Mouse (Mus musculus) left cerebral cortex, postnatal 25 days (tissue): Measurements from ENCODE around the gene Cebpe. TPM values are rescaled to one million over a fixed set of nuclear protein-coding genes. Genes with fewer than 3 reads are reported as not detected.

Experiments
- DNase-seq, 2 experiments: peaks; one replicate each; pipeline ENCODE4 v3.0.0; 2022; ENCODE audit warnings: low spot score in 2 of 2, mixed read lengths in 1 of 2
- intact Hi-C: fragments of 180-260 bp; cut with DNase I; formaldehyde crosslinking; loops from one replicate; pipeline ENCODE4 v1.15.1; 2025
- total RNA-seq, 2 experiments: library from RNA; stranded (reverse); gene quantifications; 2 replicates each; pipeline ENCODE4 v1.2.3; 2021

Cebpe gene
- total RNA-seq, 2 experiments from 2014 or later = not detected

DNA sequence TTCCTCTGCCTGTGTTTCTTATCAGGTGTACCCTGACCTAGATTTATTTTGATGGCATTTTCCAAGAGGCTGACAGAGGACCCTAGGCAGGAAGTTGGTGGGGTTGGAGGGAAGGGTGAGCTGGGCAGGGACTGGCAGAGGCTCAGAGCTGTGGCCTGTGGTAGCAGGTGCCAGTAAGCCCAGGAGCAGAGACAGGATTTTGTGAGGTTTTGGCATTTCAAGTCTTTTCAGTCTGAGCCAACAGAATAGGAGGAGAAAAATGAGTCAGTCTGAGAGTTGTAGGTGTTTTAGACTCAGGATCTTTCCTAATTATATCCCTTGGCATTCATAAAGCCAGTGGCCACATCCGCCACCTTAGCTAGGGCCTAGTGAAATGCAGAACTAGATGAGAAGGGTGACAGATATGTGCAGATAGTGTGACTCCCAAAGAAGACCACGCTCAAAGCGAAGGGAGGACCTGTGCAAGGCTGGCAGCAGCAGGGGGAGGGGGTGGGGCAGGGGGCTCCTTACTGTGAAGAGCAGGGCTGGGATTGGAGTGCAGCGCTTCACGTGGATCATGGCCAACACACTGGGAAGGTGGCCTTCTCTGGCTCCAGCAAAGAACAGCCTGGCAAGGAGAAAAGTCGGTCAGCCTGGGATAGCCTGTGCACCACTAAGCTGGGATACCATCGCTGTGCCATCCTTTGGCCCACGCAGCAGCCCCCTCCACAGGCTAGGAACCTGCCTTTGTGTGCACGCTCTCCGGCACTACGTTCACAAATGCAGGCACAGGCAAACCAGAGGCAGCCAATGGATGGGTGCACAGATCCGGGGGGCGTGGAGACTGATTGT lies 17.1 kb upstream of the Cebpe start:
- intact Hi-C loops = loop anchor here (2.0 kb wide), 1 partner anchor 52 kb away; the partner anchor contains the start of gene Slc7a8
- peak in 1 of 2 experiments; percentile 81 for DNase-seq

DNA sequence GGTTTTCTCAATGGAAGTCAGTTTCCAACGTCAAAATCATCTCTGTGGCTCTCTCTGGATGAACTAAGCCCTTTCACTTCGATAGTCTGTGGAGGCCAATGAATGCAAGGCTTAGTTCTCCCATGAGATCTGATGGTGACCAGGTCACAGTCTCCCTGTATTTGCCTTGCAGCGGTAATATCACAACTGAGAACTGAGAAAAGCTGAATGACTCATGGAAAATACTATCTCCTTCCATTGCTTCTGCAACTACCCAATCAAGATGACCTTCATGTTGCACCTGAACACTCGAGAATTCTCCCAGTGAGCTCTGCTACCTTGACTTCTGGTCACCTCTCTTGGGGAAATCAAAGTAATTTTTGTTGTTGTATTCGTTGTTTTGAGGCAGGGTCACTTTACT lies 15.6 kb upstream of the Cebpe start:
- intact Hi-C loops = no loop called here
- no peak for DNase-seq

DNA sequence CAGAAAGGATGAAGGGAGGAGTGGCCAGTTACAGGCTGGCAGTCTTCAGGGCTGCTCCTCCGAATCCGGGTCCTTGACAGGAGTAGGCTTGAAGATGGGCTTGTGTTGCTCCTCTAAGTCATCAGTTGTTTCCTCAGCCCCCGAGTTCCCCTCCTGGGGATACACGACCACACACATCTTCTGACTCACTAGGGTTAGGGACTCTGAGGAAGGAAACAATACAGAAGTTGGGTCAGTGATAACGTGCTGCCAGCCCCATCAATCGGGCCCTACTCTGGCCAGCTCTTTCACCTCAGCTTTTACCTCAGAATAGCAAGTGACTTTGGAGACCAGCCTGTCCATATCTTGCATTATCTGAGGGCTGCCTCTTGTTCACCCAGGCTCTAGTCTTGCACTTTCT lies 12.1 kb upstream of the Cebpe start:
- DNase-seq = no peak
- intact Hi-C loops = no loop called here

DNA sequence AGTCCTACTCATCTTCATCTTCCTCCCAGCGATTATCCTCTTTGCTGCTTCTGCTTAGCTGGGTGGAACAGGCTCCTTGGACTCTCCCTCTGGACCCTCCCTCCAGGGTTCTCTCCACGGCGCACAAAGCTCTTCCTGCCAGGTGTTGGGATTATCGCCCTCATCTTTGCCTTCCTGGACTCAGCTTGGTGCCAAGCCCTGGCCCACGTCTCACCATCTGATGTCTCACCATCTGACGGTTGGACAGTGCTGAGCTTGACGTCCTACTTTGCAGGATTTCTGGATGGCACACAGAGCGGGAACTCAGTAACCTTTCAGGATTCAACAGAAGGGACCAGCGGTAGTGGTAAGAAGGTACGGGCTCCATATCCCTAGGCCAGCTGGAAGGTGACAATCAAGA lies 9.7 kb upstream of the Cebpe start:
- no peak for DNase-seq
- intact Hi-C loops = no loop called here

DNA sequence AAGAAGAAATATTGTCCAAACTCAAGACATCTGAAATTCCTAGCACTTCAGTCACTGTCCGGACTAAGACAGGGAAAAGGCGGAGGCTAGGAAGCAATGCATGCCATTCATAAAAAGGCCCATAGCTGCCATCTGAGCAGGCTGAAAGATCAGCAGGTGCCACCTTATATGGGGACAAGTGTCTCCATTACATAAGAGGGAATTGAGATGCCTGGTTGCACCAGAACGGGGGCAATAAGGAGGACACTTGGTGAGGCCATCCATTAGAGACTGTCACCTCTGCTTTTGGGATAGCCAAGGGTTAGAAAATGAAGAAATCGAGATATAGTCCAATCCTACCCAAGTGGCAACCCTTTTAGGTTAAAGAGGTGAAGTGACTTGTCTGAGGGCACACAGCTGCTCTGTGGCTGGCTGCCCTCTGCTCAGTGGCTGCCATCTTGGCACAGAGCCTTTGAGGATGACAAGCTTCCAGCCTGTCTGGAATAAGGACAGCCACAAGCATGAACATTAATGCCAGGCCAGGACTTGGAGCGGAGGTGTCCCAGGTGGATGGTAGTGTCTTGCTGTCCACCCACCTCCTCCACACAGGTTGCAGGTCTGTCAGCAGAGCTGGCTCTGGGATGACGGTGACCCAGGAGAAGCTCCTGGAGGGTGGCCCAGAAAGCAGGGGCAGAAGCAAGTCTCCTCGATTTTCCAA lies 8.8 kb upstream of the Cebpe start:
- no peak for DNase-seq
- intact Hi-C loops = no loop called here

DNA sequence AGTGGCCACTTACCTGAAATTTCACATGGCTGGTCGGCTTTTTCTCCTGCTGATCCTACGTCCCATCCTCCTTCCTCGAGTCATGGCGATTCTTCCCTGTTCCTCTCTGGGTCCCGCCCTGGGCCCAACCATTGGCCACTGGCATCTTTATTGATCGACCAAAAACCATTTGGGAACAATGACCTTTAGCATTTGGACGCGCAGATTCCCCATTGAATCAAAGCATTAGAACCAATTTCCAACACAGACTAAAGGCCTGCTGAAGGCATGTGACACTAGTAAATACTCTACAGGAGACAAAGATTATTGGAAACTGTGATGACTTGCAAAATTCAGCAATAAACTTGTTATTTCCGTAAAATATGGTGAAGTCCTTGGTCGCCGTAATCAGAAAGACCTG lies 8.1 kb upstream of the Cebpe start:
- intact Hi-C loops = no loop called here
- no peak for DNase-seq

DNA sequence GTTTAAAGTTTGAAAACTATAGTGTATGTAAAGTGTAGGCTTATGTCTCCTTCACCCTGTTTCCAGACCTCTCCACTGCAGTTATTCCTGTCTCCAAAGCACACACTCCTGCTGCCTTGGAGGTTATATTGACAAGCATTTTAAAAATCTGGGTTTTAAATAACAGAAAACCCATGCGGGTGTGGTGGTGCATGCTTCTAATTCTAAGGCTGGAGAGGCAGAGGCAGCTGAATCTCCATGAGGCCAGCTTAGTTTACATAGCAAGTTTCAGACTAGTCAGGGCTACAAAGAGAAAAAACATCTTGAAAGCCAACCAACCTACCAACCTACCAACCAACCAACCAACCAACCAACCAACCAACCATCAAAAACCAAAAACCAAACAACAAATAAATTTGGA lies 3.4 kb upstream of the Cebpe start:
- DNase-seq = no peak
- intact Hi-C loops = no loop called here

DNA sequence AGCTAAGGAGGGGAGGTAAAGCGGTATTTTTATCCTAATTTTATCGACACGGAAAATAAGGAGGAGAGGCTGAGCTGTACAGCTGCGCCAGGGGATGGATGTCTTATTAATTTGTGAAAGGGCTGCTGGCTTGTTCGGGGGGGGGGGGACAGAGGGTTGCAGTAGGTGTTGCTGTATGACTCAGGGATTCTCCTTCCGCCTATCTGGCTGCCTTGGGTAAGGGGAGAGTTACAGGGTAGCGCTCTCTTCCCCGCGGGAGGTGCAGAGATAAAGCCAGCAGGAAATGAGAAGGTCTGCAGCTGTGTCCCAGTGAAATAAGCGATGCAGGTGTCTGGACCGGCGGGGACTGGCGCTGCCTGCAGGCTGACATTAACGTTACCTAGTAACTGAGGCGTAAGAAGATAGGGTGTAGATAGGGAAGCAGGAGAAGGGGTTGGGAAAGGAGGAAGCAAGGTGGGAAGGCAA lies 2.7 kb upstream of the Cebpe start:
- DNase-seq = peak; percentile 42 to 58
- intact Hi-C loops = loop anchor here (1.0 to 5.0 kb wide), 5 partner anchors 67 to 298 kb away; partner anchors contain the start of gene Slc7a8

DNA sequence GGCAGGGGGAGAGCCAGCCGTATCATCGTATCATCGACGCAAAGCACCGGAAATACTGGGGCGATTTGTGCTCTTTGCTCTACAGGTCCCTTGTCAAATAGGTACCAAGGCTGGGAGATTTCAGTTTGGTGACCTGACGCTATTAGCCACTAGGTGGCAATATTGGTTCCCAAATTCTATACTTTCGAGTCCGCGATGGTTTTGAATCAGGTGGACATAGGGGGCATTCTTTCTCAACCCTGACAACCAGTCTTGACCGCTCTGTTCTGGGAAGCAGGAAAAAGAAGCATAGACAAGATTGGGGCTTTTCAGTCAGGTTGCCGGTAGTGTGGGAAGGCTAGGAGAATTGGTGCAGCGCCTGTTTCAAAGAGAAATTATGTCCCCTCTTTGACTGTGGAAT lies 2.1 kb upstream of the Cebpe start:
- intact Hi-C loops = loop anchor here (1.0 to 5.0 kb wide), 5 partner anchors 67 to 298 kb away; partner anchors contain the start of gene Slc7a8
- peak; percentile 85 to 90 for DNase-seq

DNA sequence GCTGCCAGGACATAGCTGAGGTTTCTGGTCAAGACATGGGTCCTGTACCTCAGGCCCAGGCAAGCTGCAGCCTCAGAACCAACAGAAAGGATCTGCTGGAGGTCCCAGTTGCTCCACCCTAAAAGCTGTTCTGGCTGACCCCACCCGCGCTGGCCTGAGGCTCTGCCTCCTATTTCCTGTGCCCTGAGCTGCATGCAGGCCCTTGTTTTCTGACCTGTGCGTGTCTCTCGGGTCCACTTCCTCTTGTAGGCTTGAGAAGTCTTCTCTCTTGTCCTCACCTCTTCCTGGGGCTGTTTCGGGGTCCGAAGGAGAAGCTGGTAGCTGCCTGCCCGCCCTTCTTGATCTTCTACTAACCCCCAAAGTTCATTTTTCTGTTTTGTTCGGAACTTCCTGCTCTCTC lies 887 bp upstream of the Cebpe start:
- peak in 1 of 2 experiments; percentile 21 for DNase-seq
- intact Hi-C loops = loop anchor here (5.0 kb wide), 2 partner anchors 149 to 299 kb away; no protein-coding TSS in a partner anchor

DNA sequence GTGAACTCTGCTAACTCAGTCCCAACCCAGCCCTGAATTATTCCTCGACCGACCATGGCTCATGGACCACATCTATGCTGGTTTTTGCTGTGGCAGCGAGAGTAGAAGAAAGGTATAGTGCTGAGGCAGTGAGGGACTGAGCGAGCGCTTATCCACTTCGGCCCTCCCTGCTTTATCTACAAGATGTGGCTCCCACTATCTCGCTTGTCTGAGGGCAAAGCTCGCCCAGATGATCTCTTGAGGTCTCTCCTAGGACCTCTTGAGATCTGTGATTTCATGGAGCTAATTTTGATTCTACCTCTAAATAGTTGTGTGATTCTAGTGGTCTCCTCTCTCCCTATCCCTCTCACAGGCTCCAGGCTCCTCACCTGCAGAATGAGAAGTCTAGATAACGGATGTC lies 2.9 kb downstream of the Cebpe start:
- intact Hi-C loops = no loop called here
- DNase-seq = no peak

DNA sequence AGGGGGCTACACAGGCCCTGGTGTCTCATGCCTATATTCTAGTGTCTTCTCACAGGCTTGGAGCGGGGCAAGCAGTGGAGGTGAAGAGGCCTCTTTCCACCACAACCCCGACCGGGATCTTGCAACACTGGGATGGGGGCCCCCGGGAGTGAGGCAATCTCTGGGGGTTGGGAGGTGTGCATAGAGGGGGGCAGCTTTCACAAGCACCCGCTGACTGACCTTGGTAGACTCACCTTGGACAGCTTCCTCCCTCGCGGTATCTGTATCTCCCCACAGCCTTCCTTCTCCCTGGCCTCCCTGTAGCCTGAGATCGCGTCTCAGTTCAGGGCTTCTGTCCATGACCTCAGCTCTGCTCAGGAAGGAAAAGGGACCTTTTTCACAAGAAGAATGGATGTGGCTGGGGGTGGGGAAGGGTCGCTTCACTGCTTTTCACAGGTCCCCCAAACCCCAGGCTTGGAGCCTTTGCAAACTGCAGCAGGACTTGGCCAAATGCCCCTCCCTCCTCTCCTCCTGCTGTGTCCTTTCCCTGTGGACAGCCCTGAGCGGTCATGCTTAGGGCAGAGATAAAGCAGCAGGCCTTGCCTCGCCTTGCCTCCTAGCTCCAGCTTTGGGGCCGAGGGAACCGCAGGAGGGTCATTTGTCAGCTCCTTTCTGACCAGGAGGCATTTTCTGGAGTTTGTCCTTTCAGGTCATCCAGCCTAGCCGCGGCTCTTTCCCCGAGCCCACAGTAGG lies 5.2 kb downstream of the Cebpe start:
- DNase-seq = no peak
- intact Hi-C loops = no loop called here

DNA sequence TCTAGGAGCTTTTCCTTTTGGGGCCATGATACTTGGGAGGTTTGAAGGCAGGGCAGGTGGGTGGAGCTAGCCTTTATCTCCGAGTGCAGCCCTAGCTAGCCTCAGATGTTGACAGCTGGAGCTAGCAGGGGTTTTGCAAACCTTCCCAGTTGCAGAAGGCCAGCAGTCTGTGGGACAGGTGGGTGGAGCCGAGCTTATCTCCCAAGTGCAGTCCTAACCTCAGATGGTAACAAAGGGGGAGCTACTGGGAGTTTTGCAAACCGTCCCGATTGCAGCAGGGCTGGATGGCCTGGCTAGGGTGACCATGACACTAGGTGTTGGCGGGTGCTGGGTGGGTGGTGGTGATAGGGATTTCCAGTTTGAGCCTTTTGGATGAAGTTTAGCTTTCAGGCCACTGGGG lies 6.1 kb downstream of the Cebpe start:
- DNase-seq = no peak
- intact Hi-C loops = no loop called here

DNA sequence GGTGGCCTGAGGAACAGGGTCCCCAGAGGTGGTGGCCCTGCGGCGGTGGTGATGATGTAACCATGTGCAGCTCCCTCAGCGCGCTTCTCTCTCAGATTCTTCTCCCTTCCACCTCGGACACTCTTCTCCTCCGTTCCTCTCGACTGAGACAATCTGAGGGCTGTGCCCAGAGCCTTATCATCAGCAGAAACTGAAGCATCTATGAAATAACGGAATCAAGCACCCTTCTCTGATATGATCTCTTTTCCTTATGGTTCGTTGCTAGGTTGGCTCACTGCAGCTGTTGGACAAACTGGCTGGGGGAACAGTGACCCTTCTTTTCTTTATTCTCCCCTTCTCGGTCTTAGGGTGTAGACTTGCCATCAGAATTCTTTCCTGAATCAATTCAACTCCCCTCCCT lies 8.8 kb downstream of the Cebpe start:
- intact Hi-C loops = no loop called here
- DNase-seq = no peak

DNA sequence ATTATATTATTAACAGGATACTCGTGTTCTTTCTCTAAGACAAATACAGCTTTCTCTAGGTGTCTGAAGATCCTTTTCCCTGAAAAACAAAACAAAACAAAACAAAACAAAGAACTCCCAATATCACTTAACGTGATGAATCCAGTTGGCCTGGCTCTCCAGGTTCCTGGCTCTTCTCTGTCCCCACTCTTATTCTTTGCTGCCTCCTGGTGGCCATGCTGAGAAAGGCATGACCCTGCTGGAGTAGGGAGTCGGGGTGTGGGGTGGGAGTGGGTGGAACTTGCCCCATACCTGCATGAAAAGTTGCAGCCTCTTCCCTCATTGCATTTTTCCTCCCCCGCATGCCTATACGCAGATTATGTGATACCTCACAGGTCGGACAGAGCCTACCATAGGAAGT lies 10.7 kb downstream of the Cebpe start:
- peak; percentile 45 to 58 for DNase-seq
- intact Hi-C loops = loop anchor here (1.0 to 2.0 kb wide), 2 partner anchors 38 to 50 kb away; no protein-coding TSS in a partner anchor

DNA sequence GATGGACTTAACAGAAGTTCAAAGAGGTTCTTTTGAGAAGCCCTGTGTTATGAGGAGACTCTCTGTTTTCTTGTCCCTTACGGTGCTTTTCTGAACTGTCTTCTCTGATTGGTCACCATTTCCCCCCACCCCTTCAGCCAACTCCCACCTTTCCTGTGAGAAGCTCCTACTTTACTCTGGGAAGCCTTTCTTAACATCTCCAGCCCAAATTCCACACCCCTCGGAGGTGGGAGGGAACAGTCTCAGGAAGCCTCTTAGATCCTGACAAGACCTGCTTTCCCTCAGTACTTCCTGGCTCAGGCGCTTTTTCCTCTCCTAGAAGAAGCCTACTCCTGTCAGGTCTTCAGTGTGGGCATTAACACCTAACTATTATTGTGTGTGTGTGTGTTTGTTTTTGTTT lies 12.4 kb downstream of the Cebpe start:
- DNase-seq = no peak

DNA sequence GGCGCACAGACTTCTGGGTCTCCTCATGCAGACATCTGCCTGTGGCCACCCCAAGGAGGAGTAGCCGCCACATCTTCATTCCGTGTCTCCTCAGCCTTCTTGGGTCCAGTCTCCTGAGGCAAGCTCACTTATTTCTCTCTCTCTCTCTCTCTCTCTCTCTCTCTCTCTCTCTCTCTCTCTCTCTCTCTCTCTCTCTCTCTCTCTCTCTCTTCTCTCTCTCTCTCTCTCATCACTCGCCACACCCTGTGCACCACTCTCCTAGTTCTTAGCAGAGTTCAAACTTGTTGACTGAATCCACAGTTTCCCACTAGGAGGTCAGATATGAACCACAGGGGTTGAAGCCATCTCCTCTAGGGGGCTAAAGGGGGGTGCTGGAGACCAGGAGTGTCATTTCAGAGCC lies 13.2 kb downstream of the Cebpe start, which contains the start of gene Gm29776:
Gene Gm29776, minus strand, starts transcription at position 101 of the 400 bp plus-strand sequence.
- intact Hi-C loops = no loop called here

More for the DNA sequence above, 12.4 kb downstream of the Cebpe start:
- intact Hi-C loops = no loop called here

DNA sequence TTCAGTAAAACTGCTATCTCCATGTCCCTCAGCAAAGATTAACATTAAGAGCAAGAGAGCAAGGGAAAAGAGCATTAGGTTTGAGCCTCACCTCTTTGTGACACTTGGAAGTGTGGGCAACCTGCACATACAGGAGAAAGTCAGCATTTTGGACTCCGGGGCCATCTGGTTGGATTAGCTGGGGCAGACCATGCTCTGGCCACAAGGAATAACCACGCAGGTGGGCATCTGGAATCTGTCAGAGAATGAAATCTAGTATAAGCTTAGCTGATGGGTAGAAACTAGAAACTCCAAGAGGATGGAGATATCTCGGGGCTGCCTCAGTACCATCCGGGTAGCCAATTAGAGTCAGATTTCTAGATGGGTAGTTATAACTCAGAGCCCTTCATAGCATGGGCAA lies 15.2 kb downstream of the Cebpe start:
- no peak for DNase-seq
- intact Hi-C loops = no loop called here

More for the DNA sequence above, 13.2 kb downstream of the Cebpe start, which contains the start of gene Gm29776:
- DNase-seq = no peak

DNA sequence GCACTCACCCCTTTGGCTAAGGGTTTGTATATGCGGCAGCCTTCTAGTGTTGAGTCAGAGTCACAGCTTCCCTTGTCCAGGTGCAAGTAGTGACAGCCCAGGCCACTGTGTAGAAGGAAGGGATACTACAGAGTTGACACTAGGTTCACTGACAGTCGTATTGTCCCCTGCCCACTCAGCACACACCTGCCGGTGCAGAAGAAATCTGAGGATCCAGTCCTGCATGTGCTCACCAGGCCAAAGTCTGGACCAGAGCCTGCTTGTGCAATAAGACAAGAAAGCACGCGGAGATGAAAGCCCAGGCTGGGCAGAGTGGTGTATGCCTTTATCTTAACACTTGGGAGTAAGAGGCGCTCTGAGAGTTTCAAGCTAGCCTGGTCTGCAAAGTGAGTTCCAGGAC lies 16.9 kb downstream of the Cebpe start:
- no peak for DNase-seq
- intact Hi-C loops = no loop called here

DNA sequence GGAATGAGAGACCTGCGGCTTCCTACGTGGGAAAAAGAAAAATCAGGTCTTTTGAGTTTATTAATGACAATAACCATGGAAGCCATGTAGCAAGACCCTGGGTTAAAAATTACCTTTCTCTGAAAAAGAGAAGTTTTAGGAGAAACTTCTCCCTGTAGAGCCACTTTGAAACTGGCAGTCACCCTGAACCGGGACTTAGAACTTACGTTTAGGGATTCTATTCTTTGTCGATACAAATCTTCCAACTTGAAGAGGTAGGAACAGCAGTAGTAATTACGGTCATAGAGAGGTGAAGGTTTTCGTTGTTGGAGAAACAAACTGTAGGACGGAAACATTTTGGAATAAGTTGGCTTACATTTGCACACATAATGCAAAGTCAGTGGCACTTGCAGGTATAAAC lies 24.7 kb downstream of the Cebpe start:
- intact Hi-C loops = no loop called here

More for the DNA sequence above, 24.7 kb downstream of the Cebpe start:
- no peak for DNase-seq
